Mouse (Mus musculus): Measurements from ENCODE around the gene March2.

DNA sequence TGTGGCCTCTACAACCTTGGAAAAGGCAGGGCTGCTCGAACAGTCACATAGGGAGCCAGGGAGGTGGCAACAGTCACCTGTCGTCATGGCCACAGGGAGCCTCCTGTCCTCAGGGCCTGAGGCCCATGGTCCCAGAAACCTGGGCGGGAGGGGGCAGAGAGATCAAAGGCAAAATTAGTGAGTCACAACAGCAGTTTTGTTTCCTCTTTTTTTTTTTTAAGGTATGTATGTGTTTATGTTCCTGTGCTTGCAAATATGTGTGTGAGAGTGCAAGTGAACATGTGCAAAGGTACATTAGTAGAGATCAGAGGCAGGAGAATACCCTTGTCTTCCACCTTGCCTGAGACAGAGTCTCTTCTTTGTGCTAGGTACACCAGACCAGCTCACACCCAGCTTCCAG is 8.6 kb downstream of the March2 start:
- TF ChIP-seq CTCF (IDR thresholded peaks at IDR 0.05) (no peak), POLR2A (IDR thresholded peaks at IDR 0.05; ENCODE audit: insufficient read depth, low read depth, low read length) (no peak), EP300 (IDR thresholded peaks at IDR 0.05; ENCODE audit: insufficient read depth, low read depth, low read length) (no peak)

All from heart, adult 2 months (tissue).